Mouse (Mus musculus): ENCODE measurements at regions not wholly inside any gene's neighbourhood (a gene's known extent, or its start where the extent isn't known, plus 50 kb on each side); places are given as distances from the start of the nearest gene placed in this dataset.

DNA sequence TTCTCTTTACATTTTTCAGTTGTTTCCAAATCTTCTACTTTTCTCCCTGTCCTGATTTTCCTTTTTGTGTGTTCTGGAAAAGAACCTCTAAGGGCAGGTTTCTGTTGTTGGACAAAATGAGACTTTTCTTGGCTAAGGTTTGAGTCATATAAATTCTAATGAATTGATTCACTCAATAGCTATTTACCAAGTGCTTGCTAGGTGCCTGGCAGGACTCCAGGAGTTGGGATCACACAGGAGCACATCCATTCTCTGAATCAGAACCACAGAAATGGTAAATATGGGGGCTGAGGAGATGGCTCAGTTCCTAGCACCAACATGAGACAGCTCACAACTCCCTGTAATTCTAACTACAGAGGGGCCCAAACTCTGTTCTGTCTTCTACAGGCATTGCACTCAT lies 67.4 kb upstream of the Nyx start:
- H3K9ac ChIP-seq (ENCODE audit: insufficient read depth, low read depth, low read length, poor library complexity, severe bottlenecking) = no peak overlapping the region
- no peak for DNase-seq (ENCODE audit: low read depth, low spot score)
- in situ Hi-C loops (cut with MboI; ENCODE audit: low sequenced_read_pairs in 2 of 2, unreplicated experiment in 2 of 2) = no loop called here
- TF ChIP-seq CHD2 (IDR thresholded peaks at IDR 0.05; ENCODE audit: low read depth, low read length) = no peak
- TF ChIP-seq ZC3H11A (IDR thresholded peaks at IDR 0.05; ENCODE audit: borderline replicate concordance, low read depth, low read length) = no peak
- no peak for TF ChIP-seq ZNF384 (IDR thresholded peaks at IDR 0.05; ENCODE audit: low read depth, low read length)
- TF ChIP-seq HCFC1 (IDR thresholded peaks at IDR 0.05; ENCODE audit: borderline replicate concordance, insufficient read depth, low read length) = no peak
- TF ChIP-seq MAFK (IDR thresholded peaks at IDR 0.05; ENCODE audit: insufficient read depth, low read depth, low read length) = no peak
- no peaks in the 10 kb centered on the region for H3K4me1 ChIP-seq (ENCODE audit: control insufficient read depth in 2 of 2, insufficient read depth in 2 of 2, low read length in 2 of 2, poor library complexity in 1 of 2)
- H3K4me3 ChIP-seq (ENCODE audit: insufficient read depth in 1 of 2, low read depth in 1 of 2, low read length in 2 of 2, poor library complexity in 1 of 2, severe bottlenecking in 1 of 2) = no peak overlapping the region
- no peaks in the 10 kb centered on the region for H3K9me3 ChIP-seq (ENCODE audit: control insufficient read depth, insufficient read depth, low read depth, low read length)
- H3K27ac ChIP-seq (ENCODE audit: insufficient read depth, low read depth, low read length, poor library complexity, severe bottlenecking) = no peak overlapping the region
- H3K36me3 ChIP-seq (ENCODE audit: control insufficient read depth, insufficient read depth, low read length, poor library complexity, severe bottlenecking) = no peaks in the 10 kb centered on the region

- Histone ChIP-seq H3K4me3 (ENCODE audit: insufficient read depth in 1 of 2, low read depth in 1 of 2, low read length in 2 of 2, poor library complexity in 1 of 2, severe bottlenecking in 1 of 2) (no peak overlapping the region), H3K9ac (ENCODE audit: insufficient read depth, low read depth, low read length, poor library complexity, severe bottlenecking) (no peak overlapping the region), H3K36me3 (ENCODE audit: control insufficient read depth, insufficient read depth, low read length, poor library complexity, severe bottlenecking) (no peaks in the 10 kb centered on the region), H3K9me3 (ENCODE audit: control insufficient read depth, insufficient read depth, low read depth, low read length) (no peaks in the 10 kb centered on the region), H3K4me1 (ENCODE audit: control insufficient read depth in 2 of 2, insufficient read depth in 2 of 2, low read length in 2 of 2, poor library complexity in 1 of 2) (no peaks in the 10 kb centered on the region), H3K27ac (ENCODE audit: insufficient read depth, low read depth, low read length, poor library complexity, severe bottlenecking) (no peak overlapping the region)
- in situ Hi-C loops (cut with MboI; ENCODE audit: low sequenced_read_pairs in 2 of 2, unreplicated experiment in 2 of 2) = no loop called here
- TF ChIP-seq ZC3H11A (IDR thresholded peaks at IDR 0.05; ENCODE audit: borderline replicate concordance, low read depth, low read length) (no peak), CHD2 (IDR thresholded peaks at IDR 0.05; ENCODE audit: low read depth, low read length) (no peak), MAFK (IDR thresholded peaks at IDR 0.05; ENCODE audit: insufficient read depth, low read depth, low read length) (no peak), ZNF384 (IDR thresholded peaks at IDR 0.05; ENCODE audit: low read depth, low read length) (no peak), HCFC1 (IDR thresholded peaks at IDR 0.05; ENCODE audit: borderline replicate concordance, insufficient read depth, low read length) (no peak)
- no peak for DNase-seq (ENCODE audit: low read depth, low spot score)
Measured at GRCm38 (mm10) chrX:13412726-13413125, 53.2 kb upstream of the Nyx start.

DNA sequence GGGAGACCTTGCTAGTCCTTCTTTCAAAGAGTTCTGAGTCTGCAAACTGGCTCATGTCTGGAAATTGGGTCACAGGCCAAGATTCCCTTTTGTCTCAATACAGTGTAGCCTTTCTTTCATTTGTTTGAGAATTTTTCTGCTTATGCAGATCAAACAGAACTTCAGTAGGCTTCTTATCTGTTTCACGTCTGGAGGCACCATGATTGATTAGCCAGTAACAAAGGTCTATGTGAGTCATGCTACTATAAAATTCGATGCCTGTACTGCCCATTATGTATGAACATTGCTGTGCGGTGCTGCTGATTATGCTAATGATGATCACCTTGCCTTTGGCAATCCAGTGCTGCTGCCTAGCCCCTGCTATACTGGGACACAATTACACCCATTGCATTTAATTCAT lies 52.8 kb upstream of the Nyx start:
- TF ChIP-seq ZC3H11A (IDR thresholded peaks at IDR 0.05; ENCODE audit: borderline replicate concordance, low read depth, low read length) (no peak), ZNF384 (IDR thresholded peaks at IDR 0.05; ENCODE audit: low read depth, low read length) (no peak), CHD2 (IDR thresholded peaks at IDR 0.05; ENCODE audit: low read depth, low read length) (no peak), HCFC1 (IDR thresholded peaks at IDR 0.05; ENCODE audit: borderline replicate concordance, insufficient read depth, low read length) (no peak), MAFK (IDR thresholded peaks at IDR 0.05; ENCODE audit: insufficient read depth, low read depth, low read length) (no peak)
- Histone ChIP-seq H3K36me3 (ENCODE audit: control insufficient read depth, insufficient read depth, low read length, poor library complexity, severe bottlenecking) (no peaks in the 10 kb centered on the region), H3K9ac (ENCODE audit: insufficient read depth, low read depth, low read length, poor library complexity, severe bottlenecking) (no peak overlapping the region), H3K9me3 (ENCODE audit: control insufficient read depth, insufficient read depth, low read depth, low read length) (no peaks in the 10 kb centered on the region), H3K27ac (ENCODE audit: insufficient read depth, low read depth, low read length, poor library complexity, severe bottlenecking) (no peak overlapping the region), H3K4me3 (ENCODE audit: insufficient read depth in 1 of 2, low read depth in 1 of 2, low read length in 2 of 2, poor library complexity in 1 of 2, severe bottlenecking in 1 of 2) (no peak overlapping the region), H3K4me1 (ENCODE audit: control insufficient read depth in 2 of 2, insufficient read depth in 2 of 2, low read length in 2 of 2, poor library complexity in 1 of 2) (no peaks in the 10 kb centered on the region)
- DNase-seq (ENCODE audit: low read depth, low spot score) = no peak
- in situ Hi-C loops (cut with MboI; ENCODE audit: low sequenced_read_pairs in 2 of 2, unreplicated experiment in 2 of 2) = no loop called here

Measured in ES-E14 (cell line).